Mouse (Mus musculus) liver, embryonic 14.5 days (tissue): ENCODE results near the gene 1700042G07Rik.

Source experiments
- CTCF ChIP-seq: IDR thresholded peaks from 2 replicates; pipeline ENCODE4 v1.5.1; 2016; ENCODE audit warnings: antibody characterized with exemption, low read depth, control low read depth
- EP300 ChIP-seq: IDR thresholded peaks from 2 replicates; pipeline ENCODE4 v1.6.1; 2016; ENCODE audit warnings: antibody characterized with exemption, low read depth

DNA sequence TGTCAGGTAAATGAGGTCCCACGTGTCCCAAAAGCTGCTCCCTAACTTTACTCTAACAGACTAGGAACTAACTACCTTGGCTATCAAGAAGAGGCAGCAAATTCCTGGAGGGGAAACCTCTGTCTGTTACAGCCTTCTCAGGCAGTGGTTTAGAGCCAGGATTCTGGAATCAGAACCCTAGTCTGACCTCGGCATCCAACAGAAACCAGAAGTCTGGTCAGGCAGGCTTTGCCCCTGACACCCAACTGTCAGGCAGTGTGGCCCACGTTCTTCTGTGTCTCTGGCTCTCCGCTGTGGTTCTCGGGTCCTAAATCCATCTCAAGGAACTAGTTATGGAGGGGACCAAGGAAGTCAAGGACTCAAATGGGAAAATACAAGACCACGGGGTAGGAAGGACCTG is 21.9 kb upstream of the 1700042G07Rik start, which contains the start of gene Lurap1:
- TF ChIP-seq CTCF (no peak), EP300 (no peak)
